Mouse (Mus musculus) midbrain, embryonic 15.5 days (tissue): ENCODE measurements around the gene Prdx5. TPM values are rescaled to one million over a fixed set of nuclear protein-coding genes. Genes with fewer than 3 reads are reported as not detected.

Experiments
- ATAC-seq: fragments of 200-750 bp; cut with Nextera tagmentation; replicated peaks from 2 replicates; pipeline ENCODE4 v1.8.0; 2017; ENCODE audit warnings: moderate TSS enrichment
- H3K27ac ChIP-seq: fragments of 300-500 bp; sonication (generic); 2 replicates; pipeline ENCODE4 v1.5.1; 2015; ENCODE audit warnings: mild to moderate bottlenecking, inconsistent platforms
- H3K27me3 ChIP-seq: fragments of 300-500 bp; sonication (generic); replicated peaks from 2 replicates; pipeline ENCODE4 v1.6.1; 2015; ENCODE audit warnings: inconsistent platforms
- H3K36me3 ChIP-seq: fragments of 300-500 bp; sonication (generic); replicated peaks from 2 replicates; pipeline ENCODE4 v1.6.1; 2015; ENCODE audit warnings: inconsistent platforms
- H3K4me1 ChIP-seq: fragments of 300-500 bp; sonication (generic); 2 replicates; pipeline ENCODE4 v1.6.1; 2015; ENCODE audit warnings: inconsistent platforms
- H3K4me2 ChIP-seq: fragments of 300-500 bp; sonication (generic); 2 replicates; pipeline ENCODE4 v1.6.1; 2015; ENCODE audit warnings: inconsistent platforms, mild to moderate bottlenecking, moderate library complexity
- H3K4me3 ChIP-seq: fragments of 300-500 bp; sonication (generic); 2 replicates; pipeline ENCODE4 v1.5.1; 2015; ENCODE audit warnings: mild to moderate bottlenecking, inconsistent platforms
- H3K9ac ChIP-seq: fragments of 300-500 bp; sonication (generic); 2 replicates; pipeline ENCODE4 v1.6.1; 2015; ENCODE audit warnings: mild to moderate bottlenecking, inconsistent platforms
- H3K9me3 ChIP-seq: fragments of 300-500 bp; sonication (generic); 2 replicates; pipeline ENCODE4 v1.6.1; 2016; ENCODE audit warnings: inconsistent platforms
- WGBS: fragments of 180-500 bp; shearing (Covaris S2); methylation state at CpG from one replicate; pipeline ENCODE4 v1.1.7; 2015; ENCODE audit warnings: mixed read lengths; 5-methylcytosine and 5-hydroxymethylcytosine counted together
- polyA plus RNA-seq: library from polyadenylated mRNA; unstranded; fragments of >200 nt; fragmentation: Nextera tagmentation; extraction: Ambion mirVana; gene quantifications from 2 replicates; pipeline ENCODE4 v1.2.1, GENCODE M21; 2015

Gene Prdx5
- polyA plus RNA-seq, 1 experiment from 2014 or later: 325 TPM

GRCm38 (mm10) chr19:6893731-6894451 lies 16.0 kb downstream of the Prdx5 start:
- 0 out of 2 replicates have a peak, but pooled peaks cover 6% of the 10 kb centered on the region for H3K9me3 ChIP-seq
- H3K4me1 ChIP-seq: no peaks in the 10 kb centered on the region
- H3K9ac ChIP-seq: no peak overlapping the region
- H3K36me3 ChIP-seq: no peaks in the 10 kb centered on the region
- ATAC-seq: no peak
- H3K27me3 ChIP-seq: no peaks in the 10 kb centered on the region
- H3K4me2 ChIP-seq: no peak overlapping the region
- H3K27ac ChIP-seq: no peak overlapping the region
- 96% methylated on average over 14 of the region's 14 CpGs for WGBS
- no peak overlapping the region for H3K4me3 ChIP-seq

- no peaks in the 10 kb centered on the region for H3K27me3 ChIP-seq
- no peaks in the 10 kb centered on the region for H3K4me1 ChIP-seq
- no peak overlapping the region for H3K9ac ChIP-seq
- no peaks in the 10 kb centered on the region for H3K36me3 ChIP-seq
- no peak for ATAC-seq
- H3K27ac ChIP-seq: no peak overlapping the region
- 75% methylated on average over 4 of the region's 4 CpGs for WGBS
- H3K9me3 ChIP-seq: 0 out of 2 replicates have a peak, but pooled peaks cover 6% of the 10 kb centered on the region
- no peak overlapping the region for H3K4me2 ChIP-seq
- H3K4me3 ChIP-seq: no peak overlapping the region
Measured at GRCm38 (mm10) chr19:6892512-6892911, 17.4 kb downstream of the Prdx5 start.

- Histone ChIP-seq H3K36me3 (no peaks in the 10 kb centered on the region), H3K4me1 (no peaks in the 10 kb centered on the region), H3K9me3 (peaks cover 10% of the 10 kb centered on the region; the same call in 1 of the 2 replicates), H3K9ac (no peak overlapping the region), H3K4me3 (no peak overlapping the region), H3K27me3 (no peaks in the 10 kb centered on the region), H3K27ac (no peak overlapping the region), H3K4me2 (no peak overlapping the region)
- 88% methylated on average over 4 of the region's 4 CpGs for WGBS
- ATAC-seq: no peak
Measured at GRCm38 (mm10) chr19:6877965-6878364, 31.9 kb downstream of the Prdx5 start.

- peaks cover 10% of the 10 kb centered on the region; the same call in 1 of the 2 replicates for H3K9me3 ChIP-seq
- H3K9ac ChIP-seq: no peak overlapping the region
- no peak overlapping the region for H3K4me3 ChIP-seq
- no peaks in the 10 kb centered on the region for H3K36me3 ChIP-seq
- no peak overlapping the region for H3K27ac ChIP-seq
- ATAC-seq: no peak
- no peaks in the 10 kb centered on the region for H3K4me1 ChIP-seq
- H3K4me2 ChIP-seq: no peak overlapping the region
- no peaks in the 10 kb centered on the region for H3K27me3 ChIP-seq
Measured at GRCm38 (mm10) chr19:6876799-6877198, 33.1 kb downstream of the Prdx5 start.

GRCm38 (mm10) chr19:6875834-6876233 lies 34.1 kb downstream of the Prdx5 start:
- ATAC-seq: no peak
- no peak overlapping the region for H3K27ac ChIP-seq
- 90% methylated on average over 6 of the region's 6 CpGs for WGBS

GRCm38 (mm10) chr19:6874257-6874656 lies 35.6 kb downstream of the Prdx5 start:
- no peaks in the 10 kb centered on the region for H3K36me3 ChIP-seq
- no peaks in the 10 kb centered on the region; the same call in 1 of the 2 replicates for H3K9me3 ChIP-seq
- 79% methylated on average over 1 of the region's 1 CpGs for WGBS
- H3K4me2 ChIP-seq: no peak overlapping the region
- H3K4me3 ChIP-seq: no peak overlapping the region
- no peaks in the 10 kb centered on the region for H3K4me1 ChIP-seq
- no peak for ATAC-seq
- H3K27me3 ChIP-seq: no peaks in the 10 kb centered on the region
- H3K27ac ChIP-seq: no peak overlapping the region
- H3K9ac ChIP-seq: no peak overlapping the region

More at GRCm38 (mm10) chr19:6875834-6876233, 34.1 kb downstream of the Prdx5 start:
- no peak overlapping the region for H3K9ac ChIP-seq
- H3K4me3 ChIP-seq: no peak overlapping the region
- H3K27me3 ChIP-seq: no peaks in the 10 kb centered on the region
- H3K9me3 ChIP-seq: peaks cover 7% of the 10 kb centered on the region; the same call in 1 of the 2 replicates
- no peak overlapping the region for H3K4me2 ChIP-seq
- no peaks in the 10 kb centered on the region for H3K4me1 ChIP-seq
- H3K36me3 ChIP-seq: no peaks in the 10 kb centered on the region

GRCm38 (mm10) chr19:6872701-6873100 lies 37.2 kb downstream of the Prdx5 start:
- Histone ChIP-seq H3K4me2 (no peak overlapping the region), H3K36me3 (no peaks in the 10 kb centered on the region), H3K9ac (no peak overlapping the region)

GRCm38 (mm10) chr19:6871574-6872271 lies 38.2 kb downstream of the Prdx5 start:
- no peak overlapping the region for H3K4me3 ChIP-seq

More at GRCm38 (mm10) chr19:6872701-6873100, 37.2 kb downstream of the Prdx5 start:
- Histone ChIP-seq H3K9me3 (no peaks in the 10 kb centered on the region), H3K4me3 (no peak overlapping the region), H3K27ac (no peak overlapping the region), H3K4me1 (no peaks in the 10 kb centered on the region), H3K27me3 (no peaks in the 10 kb centered on the region)
- 75% methylated on average over 3 of the region's 3 CpGs for WGBS
- no peak for ATAC-seq

GRCm38 (mm10) chr19:6869355-6869754 lies 40.6 kb downstream of the Prdx5 start:
- 13% methylated on average over 5 of the region's 5 CpGs for WGBS

More at GRCm38 (mm10) chr19:6871574-6872271, 38.2 kb downstream of the Prdx5 start:
- H3K36me3 ChIP-seq: no peaks in the 10 kb centered on the region
- H3K4me2 ChIP-seq: no peak overlapping the region
- no peaks in the 10 kb centered on the region for H3K27me3 ChIP-seq
- no peak for ATAC-seq
- no peaks in the 10 kb centered on the region for H3K9me3 ChIP-seq
- no peaks in the 10 kb centered on the region for H3K4me1 ChIP-seq
- no peak overlapping the region for H3K9ac ChIP-seq
- WGBS: 59% methylated on average over 5 of the region's 5 CpGs
- H3K27ac ChIP-seq: no peak overlapping the region

GRCm38 (mm10) chr19:6861451-6861850 lies 48.5 kb downstream of the Prdx5 start:
- H3K4me1 ChIP-seq: no peaks in the 10 kb centered on the region
- no peak overlapping the region for H3K9ac ChIP-seq
- H3K4me2 ChIP-seq: no peak overlapping the region
- no peak overlapping the region for H3K4me3 ChIP-seq
- no peaks in the 10 kb centered on the region for H3K27me3 ChIP-seq
- no peaks in the 10 kb centered on the region for H3K36me3 ChIP-seq
- WGBS: 96% methylated on average over 4 of the region's 4 CpGs
- ATAC-seq: no peak
- H3K9me3 ChIP-seq: no peaks in the 10 kb centered on the region
- H3K27ac ChIP-seq: no peak overlapping the region

More at GRCm38 (mm10) chr19:6869355-6869754, 40.6 kb downstream of the Prdx5 start:
- Histone ChIP-seq H3K9me3 (no peaks in the 10 kb centered on the region), H3K27me3 (no peaks in the 10 kb centered on the region), H3K4me1 (no peaks in the 10 kb centered on the region), H3K27ac (no peak overlapping the region), H3K4me3 (no peak overlapping the region), H3K4me2 (no peak overlapping the region), H3K9ac (no peak overlapping the region), H3K36me3 (no peaks in the 10 kb centered on the region)
- no peak for ATAC-seq

- WGBS: 80% methylated on average over 6 of the region's 6 CpGs
- H3K27ac ChIP-seq: no peak overlapping the region
Measured at GRCm38 (mm10) chr19:6860706-6861105, 49.2 kb downstream of the Prdx5 start.

GRCm38 (mm10) chr19:6859971-6860370 lies 49.9 kb downstream of the Prdx5 start:
- no peaks in the 10 kb centered on the region for H3K27me3 ChIP-seq
- no peak overlapping the region for H3K27ac ChIP-seq
- H3K4me2 ChIP-seq: no peak overlapping the region
- no peak for ATAC-seq
- H3K9ac ChIP-seq: no peak overlapping the region
- H3K4me1 ChIP-seq: peaks cover 8% of the 10 kb centered on the region
- H3K36me3 ChIP-seq: no peaks in the 10 kb centered on the region
- 77% methylated on average over 3 of the region's 3 CpGs for WGBS
- no peaks in the 10 kb centered on the region for H3K9me3 ChIP-seq
- H3K4me3 ChIP-seq: no peak overlapping the region

More at GRCm38 (mm10) chr19:6860706-6861105, 49.2 kb downstream of the Prdx5 start:
- Histone ChIP-seq H3K9me3 (no peaks in the 10 kb centered on the region), H3K36me3 (no peaks in the 10 kb centered on the region), H3K4me3 (no peak overlapping the region), H3K4me1 (peaks cover under 1% of the 10 kb centered on the region; the same call in 1 of the 2 replicates), H3K27me3 (no peaks in the 10 kb centered on the region), H3K9ac (no peak overlapping the region), H3K4me2 (no peak overlapping the region)
- no peak for ATAC-seq
